Mouse (Mus musculus): ENCODE measurements around the gene Naa20.

- TF ChIP-seq POLR2A (IDR thresholded peaks at IDR 0.05; ENCODE audit: extremely low read depth, insufficient read depth, low read length) (no peak), CTCF (IDR thresholded peaks at IDR 0.05; ENCODE audit: low read depth, low read length) (no peak)
Observed at GRCm38 (mm10) chr2:145950239-145950638, 48.3 kb downstream of the Naa20 start.

All from liver, adult 2 months (tissue).